Mouse (Mus musculus): ENCODE results near the gene Endod1.

DNA sequence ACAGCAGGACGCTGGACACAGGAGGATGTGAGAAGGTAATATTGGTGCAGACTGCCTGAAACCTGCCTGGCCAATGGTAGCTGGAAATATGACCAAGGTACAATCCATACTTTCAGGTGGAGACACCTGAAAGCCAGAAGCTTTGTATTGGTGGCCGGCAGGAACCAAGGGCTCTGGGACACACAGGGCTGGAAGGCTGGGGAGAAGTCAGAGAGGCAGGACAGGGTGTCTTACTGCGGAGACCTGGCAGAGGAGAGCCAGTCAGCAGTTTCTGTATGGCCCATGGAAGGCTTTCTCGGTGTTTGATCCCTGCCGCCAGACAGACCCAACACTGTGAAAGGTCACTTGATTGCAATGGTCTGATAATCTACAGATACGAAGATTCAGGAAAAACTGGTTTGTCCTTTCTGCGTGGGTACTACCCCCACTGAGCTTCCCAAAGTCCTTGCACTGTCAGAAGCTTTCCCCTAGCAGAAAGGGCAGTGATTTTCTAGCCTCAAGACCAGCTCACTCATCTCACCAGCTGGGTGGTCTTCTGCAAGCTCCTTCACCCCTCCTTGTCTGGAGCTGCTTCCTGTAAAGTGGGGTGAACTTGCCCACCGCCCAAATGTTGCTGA is 1.4 kb downstream of the Endod1 start:
- TF ChIP-seq TCF12 (IDR thresholded peaks at IDR 0.05; ENCODE audit: insufficient read depth, poor library complexity, severe bottlenecking) (no peak), POLR2A (IDR thresholded peaks at IDR 0.05; ENCODE audit: insufficient read length, low read depth) (no peak), USF1 (IDR thresholded peaks at IDR 0.05; ENCODE audit: low read depth) (no peak), MYOD1 (IDR thresholded peaks at IDR 0.05; ENCODE audit: control insufficient read depth in 1 of 3, insufficient read length in 2 of 3, low read depth in 2 of 3) (no peak)
